Mouse (Mus musculus) forebrain, embryonic 16.5 days (tissue): ENCODE measurements at regions not wholly inside any gene's neighbourhood (a gene's known extent, or its start where the extent isn't known, plus 50 kb on each side); places are given as distances from the start of the nearest gene placed in this dataset.
"Not testable (repeated sequence)": the region's sequence is repeated elsewhere in the genome, so short reads cannot be mapped to it uniquely, and the experiment has no call there.

Source experiments
- ATAC-seq: fragments of 200-750 bp; cut with Nextera tagmentation; 2 replicates; pipeline ENCODE4 v1.8.0; 2017; ENCODE audit warnings: mild to moderate bottlenecking, moderate library complexity
- H3K27ac ChIP-seq: fragments of 300-500 bp; sonication (generic); 2 replicates; pipeline ENCODE4 v1.5.1; 2014; ENCODE audit warnings: low read length, control low read depth
- H3K27me3 ChIP-seq: fragments of 300-500 bp; sonication (generic); replicated peaks from 2 replicates; pipeline ENCODE4 v1.6.1; 2014; ENCODE audit warnings: low read length; ENCODE audit not compliant: control insufficient read depth, insufficient read depth
- H3K36me3 ChIP-seq: fragments of 300-500 bp; sonication (generic); 2 replicates; pipeline ENCODE4 v1.6.1; 2014; ENCODE audit not compliant: control insufficient read depth, insufficient read depth
- H3K4me1 ChIP-seq: fragments of 300-500 bp; sonication (generic); replicated peaks from 2 replicates; pipeline ENCODE4 v1.6.1; 2014; ENCODE audit warnings: low read length; ENCODE audit not compliant: control insufficient read depth, insufficient read depth
- H3K4me2 ChIP-seq: fragments of 300-500 bp; sonication (generic); 2 replicates; pipeline ENCODE4 v1.6.1; 2014; ENCODE audit warnings: mild to moderate bottlenecking, low read length, control low read depth
- H3K4me3 ChIP-seq: fragments of 300-500 bp; sonication (generic); replicated peaks from 2 replicates; pipeline ENCODE4 v1.5.1; 2014; ENCODE audit warnings: mild to moderate bottlenecking, low read length, control low read depth
- H3K9ac ChIP-seq: fragments of 300-500 bp; sonication (generic); replicated peaks from 2 replicates; pipeline ENCODE4 v1.6.1; 2014; ENCODE audit warnings: low read depth, low read length, control low read depth
- H3K9me3 ChIP-seq: fragments of 300-500 bp; sonication (generic); 2 replicates; pipeline ENCODE4 v1.6.1; 2016; ENCODE audit warnings: low read length; ENCODE audit not compliant: control insufficient read depth
- WGBS: fragments of 180-500 bp; shearing (Covaris S2); extraction: QIAGEN DNeasy Blood & Tissue Kit; methylation state at CpG from one replicate; pipeline ENCODE4 v1.1.7; 2014; 5-methylcytosine and 5-hydroxymethylcytosine counted together

DNA sequence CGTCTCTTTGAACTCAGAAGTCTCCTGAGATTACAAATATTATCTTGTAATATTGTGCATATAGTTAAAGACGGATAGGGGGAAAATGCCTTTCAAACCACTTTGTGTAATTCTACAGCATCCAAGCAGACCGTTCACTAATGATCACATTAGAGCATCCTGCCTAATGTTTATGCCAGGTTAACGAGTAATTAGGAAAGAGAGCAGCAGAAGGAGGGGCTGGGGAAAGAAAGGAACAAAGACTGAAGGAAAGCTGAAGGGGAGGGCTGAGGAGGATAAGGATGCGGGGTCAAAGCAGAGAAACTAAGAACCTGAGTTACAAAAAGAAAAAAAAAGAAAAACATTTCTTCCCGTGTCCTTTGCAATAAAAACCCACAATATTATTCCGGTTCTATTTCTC lies 226.7 kb upstream of the Gpc6 start:
- H3K27ac ChIP-seq: no peak overlapping the region
- H3K27me3 ChIP-seq: no peaks in the 10 kb centered on the region
- no peaks in the 10 kb centered on the region for H3K36me3 ChIP-seq
- no peak overlapping the region for H3K4me2 ChIP-seq
- 16% methylated on average over 7 of the region's 7 CpGs for WGBS
- H3K9me3 ChIP-seq: no peaks in the 10 kb centered on the region
- ATAC-seq: peak; percentile 65
- H3K4me3 ChIP-seq: no peak overlapping the region
- H3K9ac ChIP-seq: no peak overlapping the region
- H3K4me1 ChIP-seq: peaks cover 3% of the 10 kb centered on the region; the same call in 1 of the 2 replicates

DNA sequence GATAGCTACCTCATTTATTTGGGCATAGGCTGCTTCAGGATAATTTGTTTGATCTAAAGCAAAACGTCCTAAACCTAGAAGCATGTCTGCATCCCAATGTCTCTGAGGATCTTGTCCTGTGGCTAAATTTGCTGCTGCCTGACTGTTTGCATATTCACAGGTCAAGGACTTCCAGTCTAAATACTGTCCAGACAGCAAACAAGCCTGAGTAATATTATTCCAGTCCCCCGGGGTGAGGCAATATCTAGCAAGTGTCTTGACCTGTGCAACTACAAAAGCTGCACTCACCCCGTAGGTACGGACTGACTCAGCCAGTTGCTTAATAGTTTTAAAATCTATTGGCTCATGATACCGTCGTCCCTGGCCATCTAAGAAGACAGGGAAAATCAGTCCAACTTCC lies 190.5 kb upstream of the Gpc6 start:
- H3K27me3 ChIP-seq, H3K36me3 ChIP-seq, H3K9me3 ChIP-seq, H3K4me1 ChIP-seq, ATAC-seq, H3K9ac ChIP-seq, H3K4me3 ChIP-seq, H3K4me2 ChIP-seq, H3K27ac ChIP-seq: not testable (repeated sequence)
- WGBS: 88% methylated on average over 6 of the region's 6 CpGs

DNA sequence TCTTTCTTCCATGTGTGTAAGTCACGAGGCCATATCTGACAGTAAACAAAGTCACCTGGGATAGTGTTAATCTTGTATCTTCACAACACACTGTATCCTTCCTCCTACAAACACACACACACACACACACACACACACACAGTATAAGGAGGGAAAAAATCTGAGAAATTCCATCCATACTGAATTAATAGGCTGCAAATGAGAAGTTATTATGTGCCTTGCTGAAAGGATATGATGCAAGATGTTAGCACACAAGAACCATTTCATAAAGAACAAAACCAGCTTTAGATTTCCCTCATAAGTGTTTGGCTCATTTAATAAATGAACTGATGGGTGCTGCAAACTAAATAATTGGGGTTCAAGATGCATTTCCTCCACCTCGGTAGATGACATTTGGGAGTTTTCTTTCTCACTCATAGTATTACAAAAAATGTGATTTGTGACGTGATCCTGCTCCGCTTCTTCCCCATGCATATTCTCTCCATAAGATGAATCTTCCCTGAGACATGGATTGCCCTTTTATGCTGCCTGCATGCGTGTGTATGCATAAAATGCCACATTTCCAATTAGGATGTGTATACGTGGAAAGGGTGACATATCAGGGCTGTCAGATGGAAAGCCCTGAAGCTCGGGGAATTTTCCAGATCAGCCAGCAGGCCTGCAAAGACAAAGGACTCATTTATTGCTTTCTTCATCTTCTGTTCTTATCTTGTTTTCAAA lies 170.5 kb upstream of the Gpc6 start:
- no peak overlapping the region for H3K9ac ChIP-seq
- H3K4me3 ChIP-seq: no peak overlapping the region
- no peak for ATAC-seq
- H3K4me1 ChIP-seq: no peaks in the 10 kb centered on the region
- no peaks in the 10 kb centered on the region for H3K27me3 ChIP-seq
- no peaks in the 10 kb centered on the region for H3K9me3 ChIP-seq
- H3K4me2 ChIP-seq: no peak overlapping the region
- 82% methylated on average over 7 of the region's 7 CpGs for WGBS
- H3K27ac ChIP-seq: no peak overlapping the region
- H3K36me3 ChIP-seq: no peaks in the 10 kb centered on the region

DNA sequence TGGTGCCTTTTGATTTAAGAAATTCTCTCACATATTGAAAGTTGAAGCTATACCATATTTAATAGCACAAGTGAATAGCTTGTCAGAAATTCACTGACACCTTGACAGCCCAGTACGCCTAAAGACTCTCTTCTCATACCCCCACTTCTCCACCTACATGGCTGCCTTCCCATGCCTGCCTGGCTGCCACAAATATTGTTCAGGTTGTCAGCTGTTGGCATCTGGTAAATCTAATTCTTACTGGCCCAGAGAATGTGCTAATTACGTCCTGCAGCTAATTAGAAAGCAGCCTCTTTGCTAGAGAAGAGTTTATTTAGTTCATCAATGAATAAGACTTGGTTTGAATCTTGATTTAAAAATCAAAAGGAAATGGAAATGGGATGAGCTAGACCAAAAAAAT lies 163.7 kb upstream of the Gpc6 start:
- Histone ChIP-seq H3K4me2 (no peak overlapping the region), H3K4me1 (0 out of 2 replicates have a peak, but pooled peaks cover 2% of the 10 kb centered on the region), H3K9ac (no peak overlapping the region), H3K4me3 (no peak overlapping the region), H3K27me3 (no peaks in the 10 kb centered on the region), H3K36me3 (no peaks in the 10 kb centered on the region), H3K9me3 (no peaks in the 10 kb centered on the region), H3K27ac (no peak overlapping the region)
- 17% methylated on average over 2 of the region's 2 CpGs for WGBS
- ATAC-seq: peak; percentile 70; the same call in 1 of the 2 replicates

DNA sequence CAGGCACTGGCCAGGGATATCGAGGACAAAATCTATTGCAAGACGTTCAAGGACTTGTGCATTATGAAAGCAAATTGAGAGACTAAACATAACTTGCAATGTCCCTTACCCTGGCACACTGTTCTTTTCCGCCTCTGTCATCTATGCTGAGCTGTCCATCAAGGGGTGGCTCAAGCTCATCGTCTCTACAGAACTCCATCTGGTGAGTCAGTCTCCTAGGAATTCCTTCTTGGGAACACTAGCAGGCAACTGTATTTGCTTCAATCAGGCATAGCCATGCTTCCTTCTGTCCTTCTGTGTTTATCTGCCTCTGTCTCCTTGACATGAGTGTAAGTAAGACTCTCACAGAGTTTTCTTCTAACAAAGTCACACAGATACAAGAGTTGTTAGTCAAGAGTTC lies 154.0 kb upstream of the Gpc6 start:
- Histone ChIP-seq H3K4me1 (no peaks in the 10 kb centered on the region), H3K9me3 (no peaks in the 10 kb centered on the region), H3K4me2 (no peak overlapping the region), H3K9ac (no peak overlapping the region), H3K27ac (no peak overlapping the region), H3K4me3 (no peak overlapping the region), H3K27me3 (no peaks in the 10 kb centered on the region), H3K36me3 (no peaks in the 10 kb centered on the region)
- 90% methylated on average over 4 of the region's 4 CpGs for WGBS
- ATAC-seq: no peak

DNA sequence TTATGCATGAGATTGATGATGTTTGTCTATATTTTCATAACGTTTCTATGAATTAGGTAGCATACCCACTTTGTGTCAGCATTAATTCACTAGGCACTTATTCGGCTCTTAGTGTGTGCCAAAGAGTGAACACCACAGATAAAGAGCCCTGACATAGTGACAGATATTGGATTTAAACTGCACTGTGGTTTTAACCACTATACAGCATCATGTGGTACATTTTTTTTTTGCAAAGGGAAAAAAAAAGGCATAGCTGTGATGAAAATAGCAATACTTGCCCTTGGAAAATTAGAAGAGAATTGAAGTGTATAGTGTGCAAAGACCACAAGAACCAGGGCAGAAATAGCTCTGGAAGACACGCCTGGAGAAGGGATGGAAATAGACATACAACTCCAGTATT lies 153.4 kb upstream of the Gpc6 start:
- no peak overlapping the region for H3K4me2 ChIP-seq
- 88% methylated on average over 3 of the region's 3 CpGs for WGBS

DNA sequence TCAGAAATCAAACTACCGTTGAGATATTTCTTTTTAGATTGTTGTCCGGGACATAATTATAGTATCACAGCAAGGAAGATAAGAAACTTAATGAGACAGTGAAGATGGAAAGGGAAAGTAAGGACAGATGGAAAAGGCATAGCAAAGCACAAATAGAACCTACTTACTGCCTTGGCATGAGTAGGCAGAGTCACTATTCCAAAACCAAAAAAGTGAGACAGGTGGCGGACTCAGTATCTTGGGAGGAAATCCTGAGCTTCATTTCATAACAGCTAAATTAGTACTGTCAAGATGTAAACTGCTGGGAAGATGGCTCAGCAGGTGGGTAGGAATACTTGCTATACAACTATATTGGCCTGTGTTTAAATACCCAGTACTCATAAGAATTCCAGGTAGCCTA lies 145.5 kb upstream of the Gpc6 start:
- H3K9me3 ChIP-seq: no peaks in the 10 kb centered on the region
- H3K27ac ChIP-seq: no peak overlapping the region
- H3K4me2 ChIP-seq: no peak overlapping the region
- no peak overlapping the region for H3K4me3 ChIP-seq
- H3K27me3 ChIP-seq: no peaks in the 10 kb centered on the region
- ATAC-seq: 0 out of 2 replicates have a peak, but pooled peaks have one; percentile 16
- H3K36me3 ChIP-seq: no peaks in the 10 kb centered on the region
- 84% methylated on average over 3 of the region's 3 CpGs for WGBS
- H3K9ac ChIP-seq: no peak overlapping the region
- peaks cover 3% of the 10 kb centered on the region; the same call in 1 of the 2 replicates for H3K4me1 ChIP-seq

More for the DNA sequence above, 153.4 kb upstream of the Gpc6 start:
- Histone ChIP-seq H3K9ac (no peak overlapping the region), H3K36me3 (no peaks in the 10 kb centered on the region), H3K9me3 (no peaks in the 10 kb centered on the region), H3K27ac (no peak overlapping the region), H3K4me1 (no peaks in the 10 kb centered on the region), H3K27me3 (no peaks in the 10 kb centered on the region), H3K4me3 (no peak overlapping the region)
- ATAC-seq: no peak

DNA sequence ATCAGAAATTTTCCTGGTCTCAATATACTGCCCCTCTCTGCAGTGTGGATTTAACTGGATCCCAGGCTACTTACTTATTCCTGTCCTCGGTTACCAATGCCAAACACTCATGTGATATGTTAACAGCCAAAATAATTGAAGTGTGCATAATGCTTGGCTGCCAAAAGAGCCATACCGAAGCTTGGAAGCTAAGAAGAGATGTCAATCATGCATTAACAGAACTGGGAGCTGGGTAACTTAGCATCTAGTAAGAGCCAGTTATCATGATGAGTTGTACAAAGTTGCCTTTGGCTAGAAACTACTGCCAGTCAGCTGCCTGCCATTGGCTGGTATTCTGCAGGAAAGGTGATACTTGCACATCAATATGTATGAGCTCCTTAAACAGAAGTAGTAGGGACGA lies 141.3 kb upstream of the Gpc6 start:
- peak; percentile 94 for ATAC-seq
- Histone ChIP-seq H3K36me3 (no peaks in the 10 kb centered on the region), H3K4me1 (peaks cover 3% of the 10 kb centered on the region; the same call in 1 of the 2 replicates), H3K4me3 (no peak overlapping the region), H3K27ac (no peak overlapping the region), H3K9ac (no peak overlapping the region), H3K27me3 (no peaks in the 10 kb centered on the region), H3K9me3 (no peaks in the 10 kb centered on the region), H3K4me2 (no peak overlapping the region)
- 23% methylated on average over 3 of the region's 3 CpGs for WGBS

DNA sequence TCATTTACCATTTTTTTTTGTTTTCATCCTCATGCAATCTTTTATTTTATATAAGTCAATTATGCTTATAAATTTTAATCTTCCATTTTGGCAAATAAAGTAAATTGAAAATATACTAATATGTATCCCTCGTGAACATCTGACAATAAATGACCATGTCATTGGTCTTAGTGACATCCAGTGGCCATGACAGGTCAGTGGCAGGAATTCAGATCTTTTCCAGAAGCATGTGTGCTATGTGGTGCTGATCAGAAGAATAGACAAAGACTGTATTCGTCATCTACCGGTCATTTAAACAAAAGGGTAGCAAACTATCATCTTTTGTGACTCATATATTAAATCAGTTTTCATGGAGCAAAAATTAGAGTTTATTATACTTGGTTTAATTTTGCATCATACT lies 118.6 kb upstream of the Gpc6 start:
- Histone ChIP-seq H3K4me1 (no peaks in the 10 kb centered on the region), H3K4me2 (no peak overlapping the region), H3K27me3 (no peaks in the 10 kb centered on the region), H3K36me3 (no peaks in the 10 kb centered on the region), H3K9ac (no peak overlapping the region), H3K27ac (no peak overlapping the region), H3K4me3 (no peak overlapping the region), H3K9me3 (no peaks in the 10 kb centered on the region)
- WGBS: 84% methylated on average over 3 of the region's 3 CpGs
- no peak for ATAC-seq

DNA sequence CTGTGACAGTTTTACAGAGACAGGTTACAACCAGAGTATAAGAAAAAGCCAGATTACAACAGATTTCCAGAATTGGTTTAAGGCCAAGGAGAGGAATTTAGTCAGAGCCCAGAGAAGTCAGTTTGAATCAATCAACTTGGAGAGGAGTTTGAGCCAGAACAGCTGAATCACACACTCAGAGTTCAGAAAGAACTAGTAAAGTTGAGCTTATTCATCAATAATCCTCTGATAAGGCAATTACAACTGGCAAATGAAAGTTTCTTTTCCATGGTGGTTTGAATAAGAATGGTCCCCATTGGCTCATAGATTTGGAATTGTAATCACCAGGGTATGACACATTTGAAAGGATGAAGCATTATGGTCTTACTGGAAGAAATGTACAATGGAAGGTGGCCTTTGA lies 116.5 kb upstream of the Gpc6 start:
- no peak overlapping the region for H3K27ac ChIP-seq
- H3K36me3 ChIP-seq: no peaks in the 10 kb centered on the region
- H3K27me3 ChIP-seq: no peaks in the 10 kb centered on the region
- no peak overlapping the region for H3K9ac ChIP-seq
- H3K4me3 ChIP-seq: no peak overlapping the region
- no peaks in the 10 kb centered on the region for H3K9me3 ChIP-seq
- ATAC-seq: no peak
- H3K4me1 ChIP-seq: no peaks in the 10 kb centered on the region
- H3K4me2 ChIP-seq: no peak overlapping the region
